Mouse (Mus musculus) cerebellum, postnatal 14 days (tissue): ENCODE measurements around the gene Plxna4.
A peak's percentile ranks its signal among the peaks of the same experiment; 100 is the strongest.

Experiments
- DNase-seq, 2 experiments: peaks; one replicate each; pipeline ENCODE4 v3.0.0; 2021; ENCODE audit warnings: mixed read lengths in 2 of 2

Plxna4 gene

GRCm38 (mm10) chr6:32469196-32469595 lies 118.8 kb downstream of the Plxna4 start:
- DNase-seq: no peak

- no peak for DNase-seq
These were observed 122.9 kb downstream of the Plxna4 start for GRCm38 (mm10) chr6:32465129-32465528.

GRCm38 (mm10) chr6:32464637-32465036 lies 123.4 kb downstream of the Plxna4 start:
- no peak for DNase-seq

GRCm38 (mm10) chr6:32464046-32464445 lies 123.9 kb downstream of the Plxna4 start:
- peak in 1 of 2 experiments; percentile 8 for DNase-seq

- no peak for DNase-seq
These were observed 127.6 kb downstream of the Plxna4 start for GRCm38 (mm10) chr6:32460400-32460799.

- DNase-seq: no peak
These were observed 131.4 kb downstream of the Plxna4 start for GRCm38 (mm10) chr6:32456641-32457040.

- no peak for DNase-seq
These were observed 136.1 kb downstream of the Plxna4 start for GRCm38 (mm10) chr6:32451851-32452250.

GRCm38 (mm10) chr6:32449237-32449963 lies 138.6 kb downstream of the Plxna4 start:
- no peak for DNase-seq

- DNase-seq: no peak
These were observed 139.2 kb downstream of the Plxna4 start for GRCm38 (mm10) chr6:32448787-32449186.

GRCm38 (mm10) chr6:32446276-32446675 lies 141.7 kb downstream of the Plxna4 start:
- DNase-seq: no peak

GRCm38 (mm10) chr6:32445246-32445645 lies 142.7 kb downstream of the Plxna4 start:
- no peak for DNase-seq

GRCm38 (mm10) chr6:32444393-32444792 lies 143.6 kb downstream of the Plxna4 start:
- DNase-seq: no peak

GRCm38 (mm10) chr6:32443679-32444078 lies 144.3 kb downstream of the Plxna4 start:
- no peak for DNase-seq

GRCm38 (mm10) chr6:32439434-32439833 lies 148.6 kb downstream of the Plxna4 start:
- DNase-seq: no peak

GRCm38 (mm10) chr6:32437219-32437618 lies 150.8 kb downstream of the Plxna4 start:
- DNase-seq: no peak

- no peak for DNase-seq
These were observed 164.9 kb downstream of the Plxna4 start for GRCm38 (mm10) chr6:32423124-32423523.

- DNase-seq: no peak
These were observed 167.4 kb downstream of the Plxna4 start for GRCm38 (mm10) chr6:32420610-32421009.

GRCm38 (mm10) chr6:32417351-32417750 lies 170.6 kb downstream of the Plxna4 start:
- no peak for DNase-seq

- no peak for DNase-seq
These were observed 176.7 kb downstream of the Plxna4 start for GRCm38 (mm10) chr6:32411325-32411724.

GRCm38 (mm10) chr6:32409625-32410024 lies 178.4 kb downstream of the Plxna4 start:
- no peak for DNase-seq

- peak; percentile 28 to 42 for DNase-seq
These were observed 180.3 kb downstream of the Plxna4 start for GRCm38 (mm10) chr6:32407574-32408185.

GRCm38 (mm10) chr6:32406316-32407095 lies 181.5 kb downstream of the Plxna4 start:
- no peak for DNase-seq

GRCm38 (mm10) chr6:32402560-32403235 lies 185.3 kb downstream of the Plxna4 start:
- DNase-seq: peak; percentile 46 to 55
